Mouse (Mus musculus): ENCODE results near the gene Magi2.

Gene Magi2

DNA sequence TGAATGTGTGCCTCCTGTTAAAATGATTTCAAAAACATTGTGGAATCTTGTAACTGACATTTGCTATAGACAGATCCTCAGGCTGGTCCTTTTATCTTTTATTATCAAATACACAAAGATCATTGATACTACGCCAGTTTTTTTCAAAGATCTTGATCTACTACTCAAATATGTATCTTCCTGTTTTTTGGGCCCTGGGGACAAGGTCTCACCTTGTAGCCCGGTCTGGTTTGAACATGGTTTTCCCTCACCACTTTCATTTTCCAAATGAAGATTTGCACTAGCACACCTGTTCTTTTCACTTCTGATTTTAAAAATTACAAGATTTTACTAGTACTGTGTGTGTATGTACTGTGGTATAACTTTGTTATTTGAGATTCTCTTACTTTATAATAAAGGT is 745.9 kb downstream of the Magi2 start:
- no peak for DNase-seq

DNA sequence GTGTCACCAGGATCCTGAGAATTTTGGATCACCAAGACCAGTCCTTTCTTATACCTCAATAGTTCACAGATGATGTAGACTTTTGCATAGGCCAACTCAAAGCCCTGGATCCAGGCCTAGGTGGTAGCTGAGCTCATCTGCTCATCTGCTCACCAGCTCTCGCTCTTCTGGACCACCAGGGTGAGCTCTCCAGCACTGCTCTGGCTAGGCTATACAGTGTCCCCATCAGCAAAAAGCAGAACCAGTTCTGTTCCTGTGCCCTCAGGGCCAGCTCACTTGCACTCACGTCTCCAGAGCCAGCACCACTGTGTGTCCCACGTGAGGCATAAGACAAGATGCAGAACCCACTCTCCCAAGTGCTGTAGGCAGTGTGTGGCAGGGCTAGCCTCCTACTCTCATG is 747.0 kb downstream of the Magi2 start:
- no peak for DNase-seq

DNA sequence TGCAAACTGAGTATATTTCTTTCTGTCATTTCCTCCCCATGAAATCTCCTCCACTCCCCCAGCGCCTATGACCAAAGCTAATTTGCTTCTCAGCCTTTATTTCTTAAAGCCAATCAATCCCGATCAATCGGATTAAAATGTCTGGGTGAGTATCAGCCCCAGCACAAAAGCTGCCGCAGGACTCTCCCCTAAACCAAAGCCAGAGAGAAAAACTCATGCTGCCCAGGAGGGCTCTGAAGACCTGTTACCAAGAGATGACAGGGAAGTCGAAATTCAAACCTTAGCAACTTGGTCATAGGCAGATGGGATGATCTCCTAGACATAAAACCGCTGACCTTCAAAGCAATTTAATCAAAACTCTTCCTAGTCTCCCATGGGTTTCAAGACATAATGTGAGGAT is 754.7 kb downstream of the Magi2 start:
- no peak for DNase-seq

DNA sequence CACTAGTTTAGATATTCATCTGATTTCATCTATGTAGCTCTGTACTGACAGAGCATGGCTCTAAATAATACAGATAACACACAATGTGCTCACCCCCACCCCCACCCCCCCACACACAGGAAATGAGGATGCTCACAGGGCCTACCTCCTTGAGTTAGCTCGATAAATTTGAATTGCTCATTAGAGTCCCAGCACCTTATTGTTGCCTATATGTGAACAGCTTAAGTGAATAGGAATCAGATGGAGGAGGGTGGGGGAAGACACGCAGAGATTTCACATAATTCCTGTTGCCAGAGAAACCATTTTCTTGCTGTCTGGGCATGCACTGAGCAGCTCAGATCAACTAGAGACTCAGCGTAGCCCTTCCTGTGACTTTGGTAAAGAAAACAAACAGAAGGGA is 755.2 kb downstream of the Magi2 start:
- DNase-seq = no peak

DNA sequence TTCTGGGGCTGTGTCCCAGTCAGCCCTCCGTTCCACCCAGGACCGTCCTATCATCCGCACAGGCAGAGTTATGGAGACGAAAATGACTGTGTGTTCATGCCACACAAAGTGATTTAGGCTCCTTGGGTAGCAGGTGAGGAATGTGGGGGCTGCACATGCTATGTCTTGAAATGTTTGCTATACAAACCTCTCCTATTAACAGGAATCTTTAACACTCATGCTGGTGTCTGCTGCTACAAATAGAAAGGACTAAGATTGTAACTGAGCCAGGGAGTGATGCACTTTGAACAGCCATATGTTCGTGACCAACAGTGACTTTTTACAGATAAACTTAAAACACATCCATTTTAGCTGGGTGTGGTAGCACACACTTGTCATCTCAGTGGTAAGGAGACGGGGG is 772.6 kb downstream of the Magi2 start:
- no peak for DNase-seq

DNA sequence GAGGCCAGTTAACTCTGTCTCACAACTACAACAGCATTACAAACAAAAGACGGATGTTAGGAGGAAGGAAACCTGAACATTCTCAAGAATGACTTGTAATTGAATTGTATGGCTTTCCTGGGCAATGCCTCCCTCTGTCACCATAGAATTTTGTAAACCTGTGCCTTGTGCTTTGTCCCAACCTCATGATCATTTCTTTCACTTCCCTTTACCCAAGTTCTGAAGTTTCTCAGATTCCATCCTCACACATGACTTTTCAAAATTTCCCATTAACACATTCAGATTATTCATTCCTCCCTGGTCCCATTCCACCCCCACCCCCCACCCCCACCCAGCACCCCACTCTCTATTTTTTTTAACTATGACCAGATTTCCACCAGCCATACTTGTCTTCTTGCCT is 773.1 kb downstream of the Magi2 start:
- no peak for DNase-seq

DNA sequence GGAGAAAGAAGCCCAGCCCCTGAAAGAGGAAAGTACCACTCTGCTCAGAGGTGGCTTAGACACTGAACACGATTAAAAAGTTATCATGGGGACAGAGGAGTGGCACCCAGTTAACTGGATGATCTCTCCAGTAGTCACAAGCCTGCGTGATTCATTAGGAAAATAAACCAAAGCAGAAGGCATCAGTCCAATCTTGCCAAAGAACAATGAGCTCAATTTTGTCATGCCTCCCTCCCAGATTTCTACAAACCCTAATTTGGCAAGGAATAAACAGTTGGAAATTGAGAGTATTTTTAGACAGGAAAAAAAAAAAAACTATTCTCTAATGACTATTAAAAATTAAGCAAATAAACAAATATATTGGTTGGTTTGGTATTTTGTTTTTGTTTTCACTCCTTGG is 779.8 kb downstream of the Magi2 start:
- DNase-seq = no peak

DNA sequence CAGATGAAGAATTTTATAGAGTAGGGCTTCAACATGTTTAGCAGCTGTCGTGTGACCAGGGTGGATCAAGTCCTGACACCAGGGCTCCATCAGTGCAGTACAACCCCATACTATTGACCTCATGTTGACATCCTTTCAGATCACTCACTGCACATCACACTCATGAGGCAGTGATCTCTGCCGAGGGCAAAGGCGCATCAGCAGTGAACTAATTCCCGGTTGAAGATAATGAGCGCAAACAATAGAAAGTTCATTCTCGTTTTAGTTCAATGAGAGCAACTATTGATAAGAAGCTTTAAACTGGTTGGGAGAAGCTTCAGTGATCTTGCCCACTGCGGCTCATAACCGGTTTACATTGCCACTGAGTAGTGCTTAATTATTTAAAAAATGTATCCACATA is 780.4 kb downstream of the Magi2 start:
- DNase-seq = no peak

DNA sequence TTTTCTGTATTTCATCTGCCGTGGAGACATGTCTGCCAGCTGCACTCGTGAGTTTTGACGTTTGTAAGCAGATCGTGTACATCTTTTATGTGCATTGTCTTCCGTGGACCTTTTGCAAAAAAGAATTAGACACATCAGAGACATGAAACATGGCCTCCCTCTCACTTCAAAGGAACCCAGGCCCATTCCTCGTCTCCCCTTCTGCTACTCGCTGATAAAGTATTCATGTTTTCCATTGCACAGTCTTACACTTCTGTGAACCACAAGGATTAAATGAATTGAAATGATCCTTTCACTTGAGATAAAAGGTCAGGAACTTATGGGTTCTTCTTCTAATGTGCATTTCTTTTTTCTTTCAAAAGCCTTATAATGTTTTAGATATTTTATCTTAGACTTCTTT is 783.4 kb downstream of the Magi2 start:
- no peak for DNase-seq

DNA sequence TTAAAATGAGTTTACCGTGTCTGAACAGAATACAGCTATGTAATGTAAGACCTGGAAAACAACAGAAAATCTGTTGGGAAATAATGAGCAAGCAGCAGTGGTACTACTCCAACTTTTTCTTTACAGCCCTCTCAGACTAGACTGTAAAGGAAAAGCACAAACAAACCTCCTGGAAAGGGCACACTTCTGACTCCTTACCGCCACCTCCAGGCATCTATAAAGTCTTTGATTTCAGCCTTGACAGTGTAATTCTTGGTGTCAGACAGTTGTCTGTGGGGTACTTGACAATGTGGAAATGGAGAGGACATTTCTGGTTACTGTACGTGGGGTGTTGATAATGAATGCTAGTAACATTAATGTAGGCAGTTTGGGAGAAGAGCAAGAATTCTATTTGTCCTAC is 791.2 kb downstream of the Magi2 start:
- DNase-seq = no peak

DNA sequence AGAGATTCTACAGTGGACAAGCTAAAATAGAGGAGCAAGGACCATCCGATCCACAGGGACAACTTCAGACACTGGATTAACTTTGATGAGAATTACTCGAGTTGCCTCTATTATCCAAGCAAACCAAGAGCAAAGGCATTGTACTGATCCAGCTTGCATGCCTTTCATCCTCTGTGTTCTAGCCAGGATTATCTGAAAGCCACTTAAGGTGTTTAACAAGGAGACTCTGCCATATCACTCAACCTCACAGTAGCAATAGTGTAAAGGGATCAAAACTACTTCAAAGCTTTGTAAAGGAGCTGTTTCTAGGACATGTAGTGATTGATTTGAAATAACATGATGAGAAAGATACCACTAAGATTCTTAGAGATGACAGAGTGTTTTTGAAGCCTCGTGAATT is 819.8 kb downstream of the Magi2 start:
- DNase-seq = no peak

DNA sequence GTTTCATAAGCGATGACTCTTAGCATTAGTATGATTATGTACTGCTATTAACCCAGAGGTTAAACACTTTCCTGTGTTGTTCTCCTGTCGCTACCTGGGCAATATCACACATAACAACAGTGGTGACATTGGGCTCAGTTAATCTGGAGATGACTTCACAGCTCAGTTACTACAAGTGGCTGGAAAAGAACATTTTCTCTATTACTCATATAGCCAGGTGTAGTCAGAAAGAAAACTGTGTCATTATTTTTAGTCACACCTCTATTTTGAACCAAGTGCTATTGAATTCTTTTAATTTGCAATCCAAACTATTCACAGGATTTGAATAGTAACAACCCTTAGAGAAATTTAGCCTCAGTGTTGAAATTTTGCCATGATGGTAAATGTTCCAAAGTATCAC is 821.5 kb downstream of the Magi2 start:
- DNase-seq = no peak

DNA sequence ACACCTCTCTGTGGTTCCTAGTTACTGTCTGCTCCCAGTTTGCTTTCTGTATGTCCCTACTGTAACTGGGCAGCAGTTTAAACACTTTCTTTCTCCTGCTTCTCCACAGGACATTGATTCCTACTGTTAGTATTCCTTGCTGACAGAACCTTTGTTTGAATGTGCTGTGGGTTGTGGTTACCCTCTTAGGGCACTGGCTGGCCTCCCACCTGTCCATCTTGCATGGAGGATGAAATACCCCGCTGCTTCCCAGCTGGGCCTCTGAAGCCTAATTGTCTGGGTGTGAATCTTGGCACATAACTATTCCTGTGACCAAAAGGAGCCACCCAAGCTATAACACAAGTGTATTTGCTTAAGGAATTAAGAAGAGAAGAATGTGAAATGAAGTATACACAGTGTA is 823.4 kb downstream of the Magi2 start:
- peak; percentile 34 to 55 for DNase-seq

DNA sequence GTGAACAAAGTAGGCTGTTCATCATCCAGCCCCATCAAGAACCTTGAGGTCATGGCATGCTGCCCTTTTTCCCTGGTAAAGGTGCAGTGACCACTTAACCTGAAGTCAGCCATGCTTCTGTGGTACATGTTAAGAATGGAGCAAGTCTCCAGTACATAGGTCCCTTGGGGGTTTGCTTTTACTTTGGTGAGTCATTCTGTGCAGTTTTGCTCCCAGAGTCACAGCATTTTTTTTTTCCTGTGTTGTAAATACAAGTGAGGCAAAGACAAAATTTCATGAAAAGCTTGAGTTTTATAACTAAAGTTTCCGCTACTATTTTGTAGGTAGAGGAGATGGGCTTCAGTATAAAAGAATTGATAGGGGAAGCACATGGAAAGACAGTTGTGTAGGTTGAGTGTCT is 828.2 kb downstream of the Magi2 start:
- no peak for DNase-seq

DNA sequence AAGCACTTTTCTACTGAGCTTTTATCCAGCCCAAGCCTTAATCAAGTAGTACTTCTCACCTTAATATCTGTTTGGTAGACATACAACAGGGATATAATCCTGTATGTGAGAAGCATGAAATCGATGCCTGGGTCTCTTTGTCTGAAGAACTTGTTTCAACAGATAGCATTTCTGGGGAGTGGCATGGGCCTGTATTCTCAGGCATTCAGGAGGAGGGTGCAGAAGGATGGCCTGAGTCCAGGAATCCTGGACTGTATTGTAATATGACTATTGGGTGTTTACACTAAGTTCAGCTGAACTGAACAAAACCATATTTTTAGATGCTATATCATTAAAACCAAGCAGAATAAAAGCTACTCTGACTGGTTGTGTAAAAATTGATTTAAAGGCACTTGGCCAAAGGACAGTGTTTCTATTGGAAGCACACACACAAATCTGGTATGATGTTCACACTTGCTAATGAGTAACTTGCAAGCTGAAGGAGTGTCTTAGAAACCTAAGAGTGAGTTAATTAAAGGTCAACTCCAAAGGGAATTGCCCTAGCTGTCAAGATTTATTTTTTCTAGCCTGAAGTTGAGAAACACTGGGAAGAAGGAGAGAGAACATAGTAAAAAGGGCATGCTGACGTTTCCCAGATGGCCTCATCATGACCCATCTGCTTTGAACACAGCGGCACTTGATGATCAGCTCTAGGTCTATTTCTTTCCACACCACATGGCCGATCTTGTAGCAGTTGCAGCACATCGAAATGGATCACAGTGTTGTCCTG is 829.4 kb downstream of the Magi2 start:
- no peak for DNase-seq

DNA sequence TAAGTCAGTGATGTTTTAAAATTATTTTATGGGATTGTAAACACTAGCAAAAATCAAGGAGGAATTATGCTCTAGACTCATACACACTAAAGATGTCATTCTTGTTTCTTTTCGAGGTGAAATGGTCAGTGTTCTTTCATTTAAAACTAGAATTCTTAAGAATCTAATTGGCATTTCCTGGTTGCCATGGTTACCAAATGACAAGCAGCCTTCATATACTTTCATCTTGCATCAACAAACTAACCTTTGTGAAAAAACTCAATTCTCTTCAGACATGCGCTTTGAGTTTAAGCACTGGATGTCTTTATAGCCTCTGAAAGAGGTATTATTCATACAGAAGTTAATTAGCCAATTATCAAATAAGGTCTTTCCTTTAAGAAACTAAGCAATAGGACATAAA is 830.0 kb downstream of the Magi2 start:
- no peak for DNase-seq

DNA sequence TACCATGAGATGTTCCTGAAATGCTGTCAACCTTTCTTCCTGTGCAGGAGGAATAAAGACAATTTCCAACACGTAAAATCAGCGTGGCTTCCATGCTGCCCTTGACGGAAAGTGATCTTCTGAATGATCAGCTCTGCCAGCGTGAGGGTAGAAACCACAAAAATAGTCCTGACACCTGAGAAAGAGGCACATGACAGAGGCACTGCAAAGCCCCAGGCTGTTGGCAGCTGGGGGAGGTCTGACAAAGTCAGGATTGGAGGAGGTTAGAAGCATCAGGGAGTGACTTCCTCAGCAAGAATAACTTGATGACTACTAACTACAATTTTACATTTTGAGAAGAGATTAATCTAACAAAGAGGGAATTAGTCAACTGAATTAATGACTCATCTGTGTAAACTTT is 835.2 kb downstream of the Magi2 start:
- DNase-seq = no peak

DNA sequence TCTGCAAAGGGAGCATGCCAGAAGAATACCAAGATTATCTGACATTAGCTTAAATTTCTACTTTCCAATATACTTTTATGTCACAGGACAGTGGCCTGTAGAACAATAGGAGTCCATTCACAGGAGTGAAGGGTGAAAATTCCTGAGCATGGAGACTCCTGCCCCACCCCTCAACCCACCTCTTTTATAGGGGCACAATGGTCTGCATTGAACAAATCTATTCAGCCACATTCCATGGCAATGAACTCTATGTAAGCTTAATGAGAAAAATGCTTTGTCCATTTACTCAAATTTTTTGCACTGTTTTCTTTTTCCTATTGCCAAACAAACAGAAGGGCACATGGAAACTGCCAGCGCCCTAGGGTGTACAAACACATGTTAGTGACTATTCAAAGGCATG is 838.2 kb downstream of the Magi2 start:
- DNase-seq = no peak

DNA sequence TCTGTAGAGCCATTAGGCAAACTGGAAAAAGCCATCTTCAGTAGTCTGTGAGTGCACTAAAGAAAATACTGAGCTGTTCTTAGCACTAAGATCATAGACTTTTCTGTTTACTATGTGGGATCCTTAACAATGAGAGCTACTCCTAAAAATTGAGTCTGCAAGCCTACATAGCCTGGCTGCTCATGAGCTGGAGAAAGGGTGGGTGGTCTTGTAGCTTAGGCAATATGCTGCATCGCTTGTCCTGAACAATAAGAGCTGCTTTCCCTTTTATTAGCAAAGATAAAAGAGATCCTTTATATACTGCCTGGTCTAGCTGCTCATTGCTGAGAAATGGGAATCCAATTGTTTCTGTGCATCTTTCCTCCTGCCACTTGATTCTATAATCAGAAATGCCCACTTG is 841.7 kb downstream of the Magi2 start:
- DNase-seq = no peak

DNA sequence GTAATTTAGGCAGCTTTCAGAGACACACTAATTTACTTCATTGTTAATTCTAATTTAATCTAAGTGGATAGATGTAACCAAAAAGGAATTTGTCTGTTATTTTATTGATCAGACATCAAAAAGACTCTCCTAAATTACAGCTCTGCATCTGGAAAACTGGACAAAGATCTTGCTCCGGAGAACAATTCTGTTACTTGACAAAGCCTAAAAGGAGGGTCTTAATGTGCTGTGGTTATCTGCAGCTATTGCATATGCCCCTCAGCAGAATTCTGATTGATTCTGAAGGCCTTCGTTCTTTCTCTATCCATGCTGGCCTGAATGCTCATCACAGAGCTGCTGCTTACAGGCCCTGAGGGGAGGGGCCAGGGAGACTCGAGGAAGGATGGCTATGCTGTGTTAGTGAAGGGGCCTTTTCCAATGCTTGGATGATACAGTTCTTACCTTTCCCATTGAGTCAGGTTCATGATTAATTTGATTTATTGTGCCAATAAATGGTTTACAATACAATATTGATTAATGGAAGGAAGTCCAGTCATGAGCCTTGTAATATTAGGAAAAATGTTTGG is 842.2 kb downstream of the Magi2 start:
- no peak for DNase-seq

DNA sequence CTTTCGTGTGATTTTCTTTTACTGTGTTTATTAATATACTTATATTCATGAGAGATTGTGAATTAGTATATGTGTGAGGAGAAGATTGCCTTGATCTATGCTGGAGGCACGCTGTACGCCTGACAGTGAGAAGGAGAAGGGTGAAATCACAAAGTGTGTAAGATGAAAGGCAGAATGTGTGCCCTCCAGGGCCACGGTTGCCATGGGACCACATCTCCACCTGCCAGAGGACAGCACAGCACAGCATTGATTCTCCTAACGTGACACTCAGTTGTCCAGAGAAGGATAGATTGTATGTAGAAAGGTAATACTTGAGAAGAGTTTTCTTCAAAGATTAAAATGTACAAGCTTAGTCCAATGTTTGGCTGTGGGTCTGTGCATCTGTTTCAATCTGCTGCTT is 847.3 kb downstream of the Magi2 start:
- DNase-seq = no peak

DNA sequence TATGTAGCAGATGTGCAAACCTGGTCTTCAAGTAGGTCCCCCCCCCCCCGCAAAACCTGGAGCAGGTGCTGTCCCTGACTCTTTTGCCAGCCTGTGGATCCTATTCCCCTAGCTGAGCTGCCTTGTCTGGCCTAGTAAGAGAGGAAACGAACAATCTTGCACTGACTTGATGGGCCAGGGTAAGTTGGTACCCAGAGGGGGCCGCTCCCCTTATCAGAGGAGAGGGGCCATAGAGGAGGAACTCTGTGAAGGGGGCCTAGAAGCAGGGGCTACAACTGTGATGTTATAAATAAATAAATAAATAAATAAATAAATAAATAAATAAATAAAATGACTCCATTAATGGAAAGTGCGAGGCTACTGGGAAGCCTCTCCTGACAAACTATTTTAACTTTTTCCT is 848.0 kb downstream of the Magi2 start:
- no peak for DNase-seq

DNA sequence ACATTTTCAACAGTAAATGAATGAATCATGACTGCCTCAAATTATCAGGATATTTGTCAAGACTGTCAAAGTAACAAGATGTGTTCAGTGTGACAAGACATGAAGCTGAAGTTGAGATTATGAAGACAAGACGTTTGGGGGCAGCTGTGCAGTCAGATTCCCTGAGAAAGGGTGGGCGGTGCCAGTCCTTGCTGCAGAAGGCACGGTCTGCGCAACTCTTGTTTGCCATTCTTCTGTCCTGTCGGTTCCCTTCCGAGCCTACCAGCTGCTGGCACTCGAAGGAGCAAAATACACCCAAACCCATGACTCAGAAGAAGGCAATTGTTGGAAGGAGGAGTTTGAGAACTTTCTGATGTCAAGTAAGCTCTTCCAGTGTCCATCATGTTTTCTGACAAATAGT is 852.1 kb downstream of the Magi2 start:
- no peak for DNase-seq

DNA sequence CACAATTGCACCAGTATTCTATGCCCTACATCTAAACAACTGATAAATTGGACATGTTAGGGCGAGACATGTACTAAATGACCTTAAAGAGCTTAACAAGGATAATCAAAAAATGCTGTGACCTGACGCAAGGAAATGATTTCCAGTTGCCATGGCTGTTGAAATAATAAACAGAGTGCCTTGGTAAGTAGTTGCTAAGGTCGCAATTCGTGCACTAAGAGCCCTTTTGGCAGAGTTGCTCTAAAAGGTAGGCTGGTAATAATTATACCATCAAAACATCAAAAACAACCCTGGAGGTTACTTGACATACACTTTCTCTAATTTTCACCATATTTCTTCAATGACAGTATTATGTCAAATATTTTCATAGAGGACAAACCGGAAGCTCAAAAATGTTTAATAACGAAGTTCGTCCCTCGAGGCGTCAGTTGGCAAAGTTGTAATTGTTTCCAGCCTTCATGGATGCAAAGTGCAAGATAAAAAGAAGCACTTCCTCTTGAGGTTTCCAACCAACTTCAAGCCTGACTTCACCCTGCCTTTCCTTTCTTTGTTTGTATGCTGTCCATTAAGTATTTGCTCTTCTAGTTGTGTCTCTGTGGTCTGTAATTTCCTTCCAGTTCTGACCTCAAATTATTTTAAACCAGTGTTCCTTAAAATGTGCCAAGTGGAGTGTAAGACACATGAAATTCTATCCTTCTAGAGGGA is 853.9 kb downstream of the Magi2 start:
- DNase-seq = no peak

DNA sequence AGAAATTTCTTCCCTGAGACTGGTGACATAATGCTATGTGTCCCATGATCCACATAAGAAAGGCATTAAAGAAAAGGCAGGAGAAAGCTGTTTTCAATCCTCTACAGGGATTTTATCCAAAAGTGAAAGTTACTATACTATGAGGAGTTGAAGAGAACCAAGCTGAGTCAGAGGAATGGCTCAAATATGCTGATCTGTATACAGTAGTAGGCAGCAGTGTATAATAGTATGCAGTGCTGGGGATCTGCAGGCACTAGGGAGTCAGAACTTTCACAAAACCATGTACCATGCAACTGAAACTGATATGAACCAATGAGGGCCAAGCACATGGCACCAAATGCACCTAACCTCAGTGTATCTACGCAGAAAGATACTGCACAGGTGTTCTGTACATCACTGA is 855.5 kb downstream of the Magi2 start:
- DNase-seq = no peak
